Mouse (Mus musculus) midbrain, embryonic 14.5 days (tissue): ENCODE results near the gene Cenpj. TPM values are rescaled to one million over a fixed set of nuclear protein-coding genes. Genes with fewer than 3 reads are reported as not detected.

Experiments used
- ATAC-seq: fragments of 200-750 bp; cut with Nextera tagmentation; 2 replicates; pipeline ENCODE4 v1.8.0; 2017; ENCODE audit warnings: moderate number of reproducible peaks, moderate library complexity; ENCODE audit not compliant: low FRiP score, low TSS enrichment
- DNase-seq: peaks from one replicate; pipeline ENCODE4 v3.0.0-alpha.2; 2015
- H3K27ac ChIP-seq: fragments of 300-500 bp; sonication (generic); replicated peaks from 2 replicates; pipeline ENCODE4 v1.5.1; 2014; ENCODE audit warnings: mild to moderate bottlenecking, low read depth, low read length, moderate library complexity
- H3K27me3 ChIP-seq: fragments of 300-500 bp; sonication (generic); 2 replicates; pipeline ENCODE4 v1.6.1; 2014; ENCODE audit warnings: low read length, control low read depth, mixed read lengths; ENCODE audit not compliant: control insufficient read depth, insufficient read depth
- H3K36me3 ChIP-seq: fragments of 300-500 bp; sonication (generic); 2 replicates; pipeline ENCODE4 v1.6.1; 2014; ENCODE audit warnings: low read length, control low read depth; ENCODE audit not compliant: control insufficient read depth, insufficient read depth
- H3K4me1 ChIP-seq: fragments of 300-500 bp; sonication (generic); 2 replicates; pipeline ENCODE4 v1.6.1; 2014; ENCODE audit warnings: mild to moderate bottlenecking, antibody characterized with exemption, low read length, control low read depth; ENCODE audit not compliant: control insufficient read depth, insufficient read depth
- H3K4me2 ChIP-seq: fragments of 300-500 bp; sonication (generic); 2 replicates; pipeline ENCODE4 v1.6.1; 2014; ENCODE audit warnings: mild to moderate bottlenecking, low read length, moderate library complexity
- H3K4me3 ChIP-seq: fragments of 300-500 bp; sonication (generic); replicated peaks from 2 replicates; pipeline ENCODE4 v1.5.1; 2014; ENCODE audit warnings: low read depth, low read length
- H3K9ac ChIP-seq: fragments of 300-500 bp; sonication (generic); replicated peaks from 2 replicates; pipeline ENCODE4 v1.6.1; 2014; ENCODE audit warnings: mild to moderate bottlenecking, low read length, moderate library complexity
- H3K9me3 ChIP-seq: fragments of 300-500 bp; sonication (generic); 2 replicates; pipeline ENCODE4 v1.6.1; 2016; ENCODE audit warnings: low read length, control low read depth, mixed read lengths; ENCODE audit not compliant: control insufficient read depth
- WGBS: fragments of 180-500 bp; shearing (Covaris S2); extraction: QIAGEN DNeasy Blood & Tissue Kit; methylation state at CpG from one replicate; pipeline ENCODE4 v1.1.7; 2014; 5-methylcytosine and 5-hydroxymethylcytosine counted together
- polyA plus RNA-seq: library from polyadenylated mRNA; unstranded; fragments of >200 nt; fragmentation: Nextera tagmentation; extraction: Ambion mirVana; gene quantifications from 2 replicates; pipeline ENCODE4 v1.2.1, GENCODE M21; 2014

Gene Cenpj
- polyA plus RNA-seq, 1 experiment from 2014 or later: 9.2 TPM

DNA sequence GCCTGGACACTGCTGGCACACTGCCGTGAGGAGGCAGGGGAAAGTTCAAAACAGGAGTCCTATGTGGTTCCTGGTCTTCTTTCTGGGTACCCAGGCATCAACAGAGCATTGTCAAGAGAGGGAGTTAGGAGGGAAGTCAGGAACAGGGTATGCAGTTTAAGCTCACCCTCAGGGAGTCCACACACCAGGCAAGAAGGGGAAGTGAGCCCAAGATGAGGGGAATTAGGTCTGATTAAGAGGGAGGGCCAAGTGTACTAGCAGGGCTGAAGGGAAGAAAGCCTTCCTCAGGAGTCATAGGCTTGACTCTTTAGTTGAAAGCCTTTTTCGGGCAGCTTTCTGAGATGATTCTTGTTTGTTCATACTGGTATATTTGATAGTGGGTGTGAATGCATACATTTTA lies 60.5 kb downstream of the Cenpj start:
- Histone ChIP-seq H3K9me3 (no peaks in the 10 kb centered on the region), H3K27me3 (no peaks in the 10 kb centered on the region), H3K4me1 (no peaks in the 10 kb centered on the region), H3K36me3 (no peaks in the 10 kb centered on the region), H3K4me3 (no peak overlapping the region), H3K9ac (no peak overlapping the region), H3K4me2 (no peak overlapping the region), H3K27ac (no peak overlapping the region)
- DNase-seq (no peak), ATAC-seq (no peak)
- 85% methylated on average over 2 of the region's 2 CpGs for WGBS

- Histone ChIP-seq H3K9me3 (no peaks in the 10 kb centered on the region), H3K27ac (no peak overlapping the region), H3K4me1 (no peaks in the 10 kb centered on the region), H3K27me3 (no peaks in the 10 kb centered on the region), H3K4me2 (no peak overlapping the region), H3K4me3 (no peak overlapping the region), H3K36me3 (no peaks in the 10 kb centered on the region), H3K9ac (no peak overlapping the region)
- DNase-seq (peak; percentile 46), ATAC-seq (no peak)
- WGBS: 26% methylated on average over 6 of the region's 6 CpGs
Observed at GRCm38 (mm10) chr14:56512084-56512483, 63.1 kb downstream of the Cenpj start.

GRCm38 (mm10) chr14:56506743-56507142 lies 68.5 kb downstream of the Cenpj start:
- ATAC-seq (no peak), DNase-seq (no peak)
- H3K4me2 ChIP-seq: no peak overlapping the region
- H3K4me1 ChIP-seq: no peaks in the 10 kb centered on the region
- 80% methylated on average over 3 of the region's 3 CpGs for WGBS
- no peaks in the 10 kb centered on the region for H3K27me3 ChIP-seq
- no peak overlapping the region for H3K9ac ChIP-seq
- H3K9me3 ChIP-seq: no peaks in the 10 kb centered on the region
- H3K4me3 ChIP-seq: no peak overlapping the region
- H3K27ac ChIP-seq: no peak overlapping the region
- H3K36me3 ChIP-seq: no peaks in the 10 kb centered on the region

- whole genome bisulfite sequencing: 92% methylated on average over 4 of the region's 4 CpGs
- H3K27ac ChIP-seq: no peak overlapping the region
- no peak overlapping the region for H3K4me3 ChIP-seq
- H3K9ac ChIP-seq: no peak overlapping the region
- H3K27me3 ChIP-seq: no peaks in the 10 kb centered on the region
- H3K36me3 ChIP-seq: no peaks in the 10 kb centered on the region
- no peak for ATAC-seq
- H3K4me2 ChIP-seq: no peak overlapping the region
- H3K9me3 ChIP-seq: no peaks in the 10 kb centered on the region
- H3K4me1 ChIP-seq: no peaks in the 10 kb centered on the region
- DNase-seq: no peak
Observed at GRCm38 (mm10) chr14:56502407-56502806, 72.8 kb downstream of the Cenpj start.

- Histone ChIP-seq H3K36me3 (no peaks in the 10 kb centered on the region), H3K27me3 (no peaks in the 10 kb centered on the region), H3K4me1 (no peaks in the 10 kb centered on the region), H3K4me3 (no peak overlapping the region), H3K9ac (no peak overlapping the region), H3K9me3 (no peaks in the 10 kb centered on the region), H3K4me2 (no peak overlapping the region), H3K27ac (no peak overlapping the region)
- DNase-seq (no peak), ATAC-seq (no peak)
Observed at GRCm38 (mm10) chr14:56489806-56490205, 85.4 kb downstream of the Cenpj start.

Other genes starting within 250 kb of the Cenpj start
- gene Atp12a, start 210.4 kb downstream of the Cenpj start, polyA plus RNA-seq: 0.37 TPM in 1 of 2 replicates, not detected in the other
- 1.2 and 2.4 TPM in 2 replicates for gene Rnf17, start 172.8 kb downstream of the Cenpj start, polyA plus RNA-seq
- 0.61 and 1.1 TPM in 2 replicates for gene Parp4, start 194 bp upstream of the Cenpj start, polyA plus RNA-seq
- gene Mphosph8, start 92.8 kb upstream of the Cenpj start, polyA plus RNA-seq: 37.2 and 42.6 TPM in 2 replicates
- gene Pspc1, start 202.9 kb upstream of the Cenpj start, polyA plus RNA-seq: 60.7 and 65.5 TPM in 2 replicates
- gene Zmym5, start 236.3 kb upstream of the Cenpj start, polyA plus RNA-seq: 31.5 and 34.7 TPM in 2 replicates